Mouse (Mus musculus) embryonic stem cell, embryonic (primary cell): ENCODE data around the gene Kdm7a.

Experiments used
- CTCF ChIA-PET, 4 experiments: fragments of 300-600 bp in 2 of 4; fragments of 350-600 bp in 2 of 4; sonication (Branson Sonifier 250); formaldehyde crosslinking; loops; one replicate each; lab custom pipeline; 2022; ENCODE audit warnings: inconsistent platforms in 2 of 4; lab: Charles Lee
- POLR2A ChIA-PET, 4 experiments: fragments of 300-600 bp in 2 of 4; fragments of 350-600 bp in 2 of 4; sonication (Branson Sonifier 250); formaldehyde crosslinking; loops; one replicate each; lab custom pipeline; 2022; ENCODE audit warnings: antibody characterized with exemption in 4 of 4, inconsistent platforms in 1 of 4; lab: Charles Lee

Gene Kdm7a

DNA sequence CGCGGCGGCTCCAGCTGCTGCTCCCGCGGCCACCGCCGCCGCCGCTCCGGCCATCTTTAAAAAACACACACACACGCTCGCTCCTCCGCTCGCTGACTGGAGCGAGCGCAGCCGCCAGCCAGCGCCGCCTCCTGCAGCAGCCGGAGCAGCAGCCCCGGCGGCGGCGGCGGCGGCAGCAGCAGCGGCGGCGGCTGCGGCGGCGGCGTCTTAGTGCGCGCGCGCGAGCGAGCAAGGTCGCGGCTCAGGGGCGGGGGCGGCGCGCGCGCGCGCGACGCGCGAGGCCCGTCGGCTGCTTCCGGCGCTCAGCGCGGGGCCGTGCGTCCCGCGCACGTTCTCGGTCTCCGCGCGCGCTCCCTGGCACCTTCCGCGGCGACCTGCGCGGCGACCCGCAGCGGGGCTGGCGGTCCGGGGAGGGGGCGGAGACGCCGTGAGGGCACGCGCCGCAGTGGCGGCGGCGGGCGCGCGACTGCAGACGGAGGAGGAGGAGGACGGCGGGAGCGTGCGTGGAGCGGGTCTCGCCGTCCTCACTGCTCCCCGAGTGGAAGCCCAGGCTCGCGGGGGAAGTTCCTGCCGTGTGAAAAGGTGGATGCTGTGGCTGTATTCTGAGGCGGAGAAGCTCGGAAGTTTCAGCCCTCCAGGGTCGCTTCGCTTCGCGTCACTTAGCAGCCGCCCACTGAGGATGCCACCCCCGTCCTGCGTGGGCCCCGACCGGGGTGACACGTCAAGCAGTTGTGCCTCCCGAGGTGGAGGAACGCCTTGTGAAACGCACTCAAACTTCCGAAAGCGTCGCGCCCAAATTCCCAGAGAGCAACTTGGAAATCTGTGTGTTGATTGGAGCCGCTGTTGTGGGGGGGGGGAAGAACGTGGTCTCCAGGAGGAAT is at the start of gene Kdm7a:
TSS of gene Kdm7a (minus strand) at position 209 of the 881 bp plus-strand sequence.
- POLR2A ChIA-PET, result interaction anchor here in 2 of 4 experiments (0.6 to 1.5 kb wide), 5 partner anchors 8 to 655 kb away, joined by 3 to 9 read pairs (median 3); no protein-coding TSS in a partner anchor
- CTCF ChIA-PET, result no interaction called here

- ChIA-PET CTCF (no interaction called here), POLR2A (interaction anchor here in 2 of 4 experiments (0.5 to 3.1 kb wide), 4 partner anchors 9 to 166 kb away, joined by 3 to 14 read pairs (median 4); partner anchors contain the start of gene Mkrn1 (in 1 of the 2))
Observed at GRCm38 (mm10) chr6:39255271-39255670, 48.7 kb upstream of the Kdm7a start.

DNA sequence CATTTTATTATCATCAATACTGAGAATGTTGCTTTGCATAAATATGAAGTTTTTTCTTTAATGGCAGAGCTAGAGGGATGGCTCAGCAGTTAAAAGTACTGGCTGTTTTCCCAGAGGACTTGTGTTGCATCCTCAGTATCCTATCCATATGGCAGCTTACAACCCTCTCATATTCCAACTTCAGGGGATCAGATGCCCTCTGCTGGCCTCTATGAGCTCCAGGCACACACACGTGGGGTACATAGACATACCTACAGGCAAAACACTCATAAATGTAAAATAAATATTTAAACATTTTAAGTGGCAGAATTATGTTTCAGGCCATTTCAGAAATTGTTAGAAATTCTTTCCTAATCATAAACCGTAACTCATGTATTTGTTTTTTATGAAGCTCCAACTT is 43.5 kb upstream of the Kdm7a start:
- CTCF ChIA-PET, result interaction anchor here (0.5 to 0.6 kb wide), 5 partner anchors 19 to 699 kb away, joined by 3 to 4 read pairs (median 3); partner anchors contain the start of gene Luc7l2 (in 1 of the 4)
- POLR2A ChIA-PET, result interaction anchor here in 3 of 4 experiments (0.6 to 1.8 kb wide), 7 partner anchors 19 to 1634 kb away, joined by 3 to 6 read pairs (median 4); no protein-coding TSS in a partner anchor

GRCm38 (mm10) chr6:39249176-39249770 is 42.7 kb upstream of the Kdm7a start:
- ChIA-PET POLR2A (interaction anchor here in 3 of 4 experiments (0.6 to 1.8 kb wide), 7 partner anchors 20 to 1634 kb away, joined by 3 to 6 read pairs (median 4); no protein-coding TSS in a partner anchor), CTCF (interaction anchor here in 2 of 4 experiments (0.6 to 1.6 kb wide), 3 partner anchors 8 to 698 kb away, joined by 3 to 4 read pairs (median 3); partner anchors contain the start of gene Luc7l2 (in 1 of the 2))

- CTCF ChIA-PET, result no interaction called here
- POLR2A ChIA-PET, result no interaction called here
Observed at GRCm38 (mm10) chr6:39244066-39244465, 37.5 kb upstream of the Kdm7a start.

DNA sequence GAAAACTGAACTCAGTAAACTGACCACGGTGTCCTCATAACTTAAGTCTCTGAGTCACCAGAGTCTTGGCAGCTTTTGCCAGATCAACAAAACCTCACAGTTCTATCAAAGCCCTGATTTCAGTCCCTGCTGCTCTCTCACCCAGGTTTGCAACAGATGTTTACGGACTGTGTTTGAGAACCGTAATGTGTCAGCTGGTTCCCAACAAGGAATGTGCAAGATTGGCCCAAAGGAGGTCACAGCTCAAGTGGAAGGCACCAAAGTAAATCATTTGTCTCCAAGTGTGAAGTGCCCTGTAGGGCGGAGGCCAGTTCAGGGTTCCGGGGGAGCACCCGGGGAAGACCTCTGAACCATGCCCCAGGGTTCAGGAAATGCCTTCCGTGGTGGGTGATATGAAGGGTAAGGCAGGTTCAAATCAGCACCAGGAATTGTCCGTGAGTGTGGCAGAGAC is 36.9 kb upstream of the Kdm7a start:
- ChIA-PET POLR2A (no interaction called here), CTCF (no interaction called here)

DNA sequence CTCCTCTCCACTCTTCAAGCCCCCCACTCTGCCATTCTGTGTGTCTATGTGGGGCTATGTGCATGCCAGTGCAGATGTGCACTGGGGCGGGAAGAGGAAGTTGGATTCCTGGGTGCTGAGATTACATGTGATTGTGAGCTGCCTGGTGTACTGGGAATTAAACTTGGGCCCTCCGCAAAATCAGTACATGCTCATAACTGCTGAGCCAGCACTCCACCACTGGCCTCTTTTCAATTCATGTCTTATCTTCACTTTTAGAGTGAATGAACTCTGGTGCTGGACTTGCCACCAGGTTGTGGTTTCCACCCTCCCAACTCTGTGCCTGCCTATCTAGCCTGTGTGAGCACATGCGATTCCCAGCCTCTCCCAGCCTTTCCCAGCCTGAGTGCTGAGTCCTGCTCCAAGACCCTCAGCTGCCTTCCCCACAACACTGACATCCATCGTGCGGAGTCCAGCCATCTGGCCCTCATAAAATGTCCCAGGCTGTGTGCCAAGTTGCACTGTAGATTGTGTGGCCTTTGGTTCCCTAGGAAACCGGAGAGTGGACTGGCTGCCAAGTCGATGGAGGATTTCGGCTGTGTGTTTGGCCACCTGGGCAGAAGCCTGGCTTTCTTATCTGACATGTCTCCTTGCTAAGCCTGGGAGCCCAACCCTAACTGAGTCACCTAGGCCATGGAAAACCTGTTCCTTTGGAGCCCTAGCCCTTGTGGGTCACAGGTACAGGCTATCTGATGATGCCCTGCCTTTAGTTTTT is 36.3 kb upstream of the Kdm7a start:
- CTCF ChIA-PET, result interaction anchor here in 1 of 4 experiments (0.9 kb wide), 1 partner anchor 56 kb away, joined by 3 read pairs; no protein-coding TSS in a partner anchor
- POLR2A ChIA-PET, result interaction anchor here in 1 of 4 experiments (1.2 kb wide), 1 partner anchor 10 kb away, joined by 3 read pairs; no protein-coding TSS in a partner anchor

- ChIA-PET POLR2A (no interaction called here), CTCF (interaction anchor here in 1 of 4 experiments (0.9 kb wide), 1 partner anchor 54 kb away, joined by 3 read pairs; no protein-coding TSS in a partner anchor)
Observed at GRCm38 (mm10) chr6:39241421-39241891, 34.9 kb upstream of the Kdm7a start.

DNA sequence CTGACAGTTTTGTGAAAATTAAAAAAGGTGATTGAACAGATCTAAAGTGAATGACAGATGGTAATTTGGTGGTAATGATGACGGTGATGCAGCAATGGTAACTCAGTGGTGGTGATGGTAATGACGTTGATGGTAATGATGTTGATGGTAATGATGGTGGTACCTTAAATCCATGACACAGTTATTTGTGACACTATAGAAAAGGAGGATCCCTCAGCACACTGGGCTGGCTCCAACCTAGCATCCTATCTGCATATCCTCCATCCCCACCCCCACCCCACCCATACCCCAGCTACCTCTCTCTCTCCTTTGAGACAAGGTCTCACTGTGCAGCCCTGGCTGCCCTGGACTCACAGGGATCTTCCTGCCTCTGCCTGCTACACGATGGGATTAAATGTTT is 34.4 kb upstream of the Kdm7a start:
- ChIA-PET POLR2A (no interaction called here), CTCF (no interaction called here)

DNA sequence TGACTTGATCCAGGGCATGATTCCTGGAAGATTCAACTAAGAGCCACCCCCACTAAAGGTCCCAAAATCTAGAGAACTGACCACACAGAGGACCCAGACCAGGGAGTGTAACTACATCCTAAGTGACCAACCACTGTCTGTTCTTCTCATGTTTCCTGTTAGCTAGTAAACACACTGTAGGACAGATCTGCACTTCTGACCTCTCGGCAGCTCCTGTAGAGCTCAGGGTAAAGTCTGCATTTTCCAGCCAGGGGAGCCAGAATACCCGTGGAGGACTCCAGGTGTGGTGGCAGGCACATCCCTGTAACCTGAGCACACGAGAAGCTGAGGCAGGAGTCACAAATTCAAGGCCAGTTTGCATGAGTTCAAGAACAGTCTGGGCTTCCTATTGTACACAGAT is 31.3 kb upstream of the Kdm7a start:
- POLR2A ChIA-PET, result interaction anchor here in 1 of 4 experiments (1.3 kb wide), 1 partner anchor 10 kb away, joined by 3 read pairs; no protein-coding TSS in a partner anchor
- CTCF ChIA-PET, result interaction anchor here in 1 of 4 experiments (0.6 kb wide), 1 partner anchor 202 kb away, joined by 6 read pairs; no protein-coding TSS in a partner anchor

DNA sequence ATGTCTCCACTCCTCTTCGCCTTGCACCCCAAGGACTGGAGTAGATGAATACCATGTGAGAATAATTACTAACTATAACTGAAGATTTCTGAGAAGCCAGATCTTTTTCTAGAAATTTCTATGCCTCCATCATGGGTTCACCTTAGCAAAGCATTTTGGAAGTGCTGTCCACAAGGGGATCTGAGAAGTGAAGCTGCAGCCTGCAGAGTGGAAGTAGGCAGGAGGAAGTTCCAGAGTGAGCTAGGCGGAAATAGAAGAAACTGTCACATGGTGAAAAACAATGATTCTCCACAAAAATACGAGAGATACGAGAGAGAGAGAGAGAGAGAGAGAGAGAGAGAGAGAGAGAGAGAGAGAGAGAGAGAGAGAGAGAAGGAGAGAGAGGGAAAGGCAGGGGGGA is 26.0 kb upstream of the Kdm7a start:
- ChIA-PET POLR2A (interaction anchor here in 2 of 4 experiments (0.6 to 1.3 kb wide), 3 partner anchors 10 to 299 kb away, joined by 3 read pairs; no protein-coding TSS in a partner anchor), CTCF (interaction anchor here in 3 of 4 experiments (0.6 kb wide), 5 partner anchors 8 to 176 kb away, joined by 3 to 7 read pairs (median 4); no protein-coding TSS in a partner anchor)

DNA sequence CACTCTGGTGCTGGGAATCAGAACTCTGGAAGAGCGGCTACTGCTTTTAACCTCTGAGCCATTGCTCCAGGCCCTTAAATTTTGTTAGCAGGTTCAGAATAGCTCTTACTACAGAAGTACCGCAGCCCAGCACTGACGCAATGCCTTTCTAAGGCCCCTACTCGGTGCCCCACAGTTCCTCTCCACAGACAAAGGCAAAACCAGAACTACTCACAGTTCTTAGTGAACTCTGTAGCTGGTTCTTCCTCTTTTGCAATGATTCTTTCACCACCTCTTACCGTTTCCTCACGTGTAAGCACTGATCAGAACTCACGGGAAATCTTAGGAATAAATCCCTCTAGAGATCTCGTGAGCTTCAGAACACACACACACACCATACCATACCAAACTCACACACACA is 24.1 kb upstream of the Kdm7a start:
- ChIA-PET CTCF (no interaction called here), POLR2A (no interaction called here)

- CTCF ChIA-PET, result interaction anchor here in 2 of 4 experiments (0.6 to 1.4 kb wide), 5 partner anchors 42 to 336 kb away, joined by 3 to 7 read pairs (median 4); no protein-coding TSS in a partner anchor
- POLR2A ChIA-PET, result interaction anchor here in 3 of 4 experiments (0.7 to 2.2 kb wide), 16 partner anchors 8 to 292 kb away, joined by 3 to 9 read pairs (median 4); partner anchors contain the start of gene Slc37a3 (in 1 of the 3)
Observed at GRCm38 (mm10) chr6:39226610-39226955, 20.0 kb upstream of the Kdm7a start.

- CTCF ChIA-PET, result interaction anchor here in 3 of 4 experiments (0.5 to 1.4 kb wide), 10 partner anchors 31 to 912 kb away, joined by 3 to 7 read pairs (median 4); no protein-coding TSS in a partner anchor
- POLR2A ChIA-PET, result interaction anchor here in 3 of 4 experiments (0.6 to 1.5 kb wide), 17 partner anchors 13 to 292 kb away, joined by 3 to 9 read pairs (median 3); partner anchors contain the start of gene Slc37a3 (in 1 of the 3)
Observed at GRCm38 (mm10) chr6:39225876-39226609, 19.5 kb upstream of the Kdm7a start.

- ChIA-PET POLR2A (no interaction called here), CTCF (no interaction called here)
Observed at GRCm38 (mm10) chr6:39223328-39223885, 16.8 kb upstream of the Kdm7a start.

DNA sequence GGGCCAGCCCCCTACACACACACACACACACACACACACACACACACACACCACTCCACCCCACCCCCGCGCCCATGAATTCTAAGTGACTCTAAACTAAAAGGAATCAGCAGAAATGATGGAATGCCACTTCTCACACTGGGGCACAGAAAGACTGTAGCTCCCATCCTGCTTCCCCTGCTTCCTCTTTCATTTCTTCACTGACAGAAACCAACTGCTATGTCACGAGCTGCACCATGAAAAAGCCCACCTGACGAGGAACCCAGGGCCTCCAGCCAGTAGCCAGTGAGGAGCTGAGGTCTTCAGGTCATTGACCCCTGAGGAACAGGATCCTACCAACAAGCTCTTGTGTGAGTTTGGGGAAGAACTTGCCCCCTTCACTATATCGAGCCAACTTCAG is 15.9 kb upstream of the Kdm7a start:
- ChIA-PET CTCF (interaction anchor here in 1 of 4 experiments (0.6 kb wide), 1 partner anchor 34 kb away, joined by 3 read pairs; no protein-coding TSS in a partner anchor), POLR2A (interaction anchor here in 2 of 4 experiments (0.6 kb wide), 2 partner anchors 27 to 220 kb away, joined by 5 read pairs; no protein-coding TSS in a partner anchor)
